Mouse (Mus musculus) retina, postnatal 1 day (tissue): ENCODE data around the gene Sptssb.

ENCODE experiments used
- DNase-seq: peaks from one replicate; pipeline ENCODE4 v3.0.0-alpha.2; 2012

The Sptssb gene

GRCm38 (mm10) chr3:69859858-69860588 lies at the start of gene Sptssb:
Gene Sptssb (minus strand): TSS chr3:69859940.
- DNase-seq = peak; percentile 59

- DNase-seq = peak; percentile 69
Measured at GRCm38 (mm10) chr3:69908074-69908473, 48.3 kb upstream of the Sptssb start.

- peak; percentile 26 for DNase-seq
Measured at GRCm38 (mm10) chr3:69907564-69907963, 47.8 kb upstream of the Sptssb start.

GRCm38 (mm10) chr3:69902787-69903477 lies 43.2 kb upstream of the Sptssb start:
- no peak for DNase-seq

GRCm38 (mm10) chr3:69902382-69902781 lies 42.6 kb upstream of the Sptssb start:
- DNase-seq = no peak

GRCm38 (mm10) chr3:69901874-69902381 lies 42.2 kb upstream of the Sptssb start:
- no peak for DNase-seq

GRCm38 (mm10) chr3:69900335-69900734 lies 40.6 kb upstream of the Sptssb start:
- DNase-seq = no peak

- peak; percentile 64 for DNase-seq
Measured at GRCm38 (mm10) chr3:69897917-69898594, 38.3 kb upstream of the Sptssb start.

- no peak for DNase-seq
Measured at GRCm38 (mm10) chr3:69895516-69895915, 35.8 kb upstream of the Sptssb start.

GRCm38 (mm10) chr3:69892187-69893094 lies 32.7 kb upstream of the Sptssb start:
- no peak for DNase-seq

- DNase-seq = no peak
Measured at GRCm38 (mm10) chr3:69885866-69886265, 26.1 kb upstream of the Sptssb start.

- no peak for DNase-seq
Measured at GRCm38 (mm10) chr3:69883710-69884109, 24.0 kb upstream of the Sptssb start.

GRCm38 (mm10) chr3:69877538-69877937 lies 17.8 kb upstream of the Sptssb start:
- no peak for DNase-seq

GRCm38 (mm10) chr3:69874721-69875120 lies 15.0 kb upstream of the Sptssb start:
- DNase-seq = no peak

GRCm38 (mm10) chr3:69872661-69873327 lies 13.1 kb upstream of the Sptssb start:
- DNase-seq = no peak

- DNase-seq = no peak
Measured at GRCm38 (mm10) chr3:69871174-69871573, 11.4 kb upstream of the Sptssb start.

GRCm38 (mm10) chr3:69869702-69870101 lies 10.0 kb upstream of the Sptssb start:
- no peak for DNase-seq

GRCm38 (mm10) chr3:69861789-69862395 lies 2.2 kb upstream of the Sptssb start:
- DNase-seq = no peak

- peak; percentile 83 for DNase-seq
Measured at GRCm38 (mm10) chr3:69860589-69861521, 1.1 kb upstream of the Sptssb start.

GRCm38 (mm10) chr3:69839485-69839884 lies 20.3 kb downstream of the Sptssb start:
- no peak for DNase-seq
